Mouse (Mus musculus): ENCODE results near the gene Mall.

- TF ChIP-seq GATA1 (IDR thresholded peaks at IDR 0.05; ENCODE audit: borderline replicate concordance, low read length) (no peak), FLI1 (IDR thresholded peaks at IDR 0.05; ENCODE audit: low read length) (no peak)
Measured at GRCm38 (mm10) chr2:127729671-127730070, at the start of gene Mall.
